Mouse (Mus musculus): ENCODE data around the gene Sgca. TPM values are rescaled to one million over a fixed set of nuclear protein-coding genes. Genes with fewer than 3 reads are reported as not detected.

Sgca gene
- polyA plus RNA-seq, 1 experiment from 2014 or later: not detected

Other genes with a start within 250 kb of the Sgca start
- not detected in 2 replicates for gene Cdc34b, start 234.5 kb downstream of the Sgca start, polyA plus RNA-seq (2014; fragmentation: Nextera tagmentation; extraction: Ambion mirVana)
- not detected in 2 replicates for gene Tmem92, start 193.6 kb downstream of the Sgca start, polyA plus RNA-seq (2014; fragmentation: Nextera tagmentation; extraction: Ambion mirVana)
- 20.6 and 41.7 TPM in 2 replicates for gene Col1a1, start 40.1 kb downstream of the Sgca start, polyA plus RNA-seq (2014; fragmentation: Nextera tagmentation; extraction: Ambion mirVana)
- gene Hils1, start 8.7 kb downstream of the Sgca start, polyA plus RNA-seq (2014; fragmentation: Nextera tagmentation; extraction: Ambion mirVana): not detected in 2 replicates
- 20.8 and 21.8 TPM in 2 replicates for gene Ppp1r9b, start 14.7 kb upstream of the Sgca start, polyA plus RNA-seq (2014; fragmentation: Nextera tagmentation; extraction: Ambion mirVana)
- gene Samd14, start 33.6 kb upstream of the Sgca start, polyA plus RNA-seq (2014; fragmentation: Nextera tagmentation; extraction: Ambion mirVana): 81.7 and 96.5 TPM in 2 replicates
- gene Pdk2, start 65.0 kb upstream of the Sgca start, polyA plus RNA-seq (2014; fragmentation: Nextera tagmentation; extraction: Ambion mirVana): 20.1 and 24.2 TPM in 2 replicates
- gene Itga3, start 100.5 kb upstream of the Sgca start, polyA plus RNA-seq (2014; fragmentation: Nextera tagmentation; extraction: Ambion mirVana): 4.1 and 4.8 TPM in 2 replicates
- not detected in 2 replicates for gene Dlx3, start 143.8 kb upstream of the Sgca start, polyA plus RNA-seq (2014; fragmentation: Nextera tagmentation; extraction: Ambion mirVana)
- gene Dlx4, start 169.9 kb upstream of the Sgca start, polyA plus RNA-seq (2014; fragmentation: Nextera tagmentation; extraction: Ambion mirVana): 0.11 TPM in 1 of 2 replicates, not detected in the other

Data from forebrain, embryonic 14.5 days (tissue).